ENCODE assay signal across 15 mouse cellular contexts in the genomic region with DNA sequence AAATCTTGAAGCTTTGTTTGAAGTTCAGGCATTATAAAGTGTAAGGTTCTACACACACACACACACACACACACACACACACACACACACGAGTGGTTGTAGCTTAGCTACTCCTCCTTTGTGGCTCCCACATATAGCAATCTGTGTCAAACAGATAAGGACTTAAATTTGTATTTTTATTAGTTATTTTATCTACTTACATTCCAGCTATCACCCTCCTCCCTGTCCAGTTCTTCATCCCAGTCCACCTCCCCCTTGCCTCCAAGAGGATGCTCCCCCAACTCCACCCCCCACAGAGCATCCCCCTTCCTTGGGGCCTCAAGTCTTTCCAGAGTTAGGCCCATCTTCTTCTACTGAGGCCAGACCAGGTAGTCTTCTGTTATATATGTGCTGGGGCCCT.
"Had no signal": no experiment of that assay in that cellular context is flagged by ENCODE, and none has a peak within 500 bp of the region (broad histone marks: within the 10 kb centered on the region; RNA-seq: fewer than 3 reads in every experiment).

No protein-coding gene starts in this region.

- H3K9me3 ChIP-seq: midbrain, embryonic 13.5 days; midbrain, embryonic 15.5 days; neural tube, embryonic 12.5 days had no signal

- H3K9ac ChIP-seq: lung, embryonic 14.5 days; midbrain, embryonic 13.5 days; midbrain, embryonic 15.5 days; neural tube, embryonic 12.5 days had no signal

- DNase-seq: lung, adult 18-20 months; lung, embryonic 14.5 days; lung, postnatal 10 days; lung, postnatal 4 days; right cerebral cortex, adult 18-20 months; right cerebral cortex, postnatal 25 days; right cerebral cortex, postnatal 4 days; spleen, adult 18-20 months; thymus, adult 18-20 months; thymus, postnatal 14 days; thymus, postnatal 36 days had no signal

- H3K4me3 ChIP-seq: midbrain, embryonic 13.5 days; midbrain, embryonic 15.5 days; neural tube, embryonic 12.5 days had no signal

- H3K4me2 ChIP-seq: lung, embryonic 14.5 days; midbrain, embryonic 11.5 days; midbrain, embryonic 13.5 days; midbrain, embryonic 15.5 days; neural tube, embryonic 12.5 days had no signal

- H3K36me3 ChIP-seq: midbrain, embryonic 13.5 days; midbrain, embryonic 15.5 days; neural tube, embryonic 12.5 days had no signal

- ATAC-seq: midbrain, embryonic 13.5 days; midbrain, embryonic 15.5 days had no signal

- H3K27me3 ChIP-seq: midbrain, embryonic 13.5 days; midbrain, embryonic 15.5 days; neural tube, embryonic 12.5 days had no signal

- H3K27ac ChIP-seq: midbrain, embryonic 13.5 days; midbrain, embryonic 15.5 days; neural tube, embryonic 12.5 days had no signal
